Mouse (Mus musculus) urinary bladder, postnatal 14 days (tissue): Measurements from ENCODE around the gene Tmem217.
A peak's percentile ranks its signal among the peaks of the same experiment; 100 is the strongest.
"Not testable (repeated sequence)": the region's sequence is repeated elsewhere in the genome, so short reads cannot be mapped to it uniquely, and the experiment has no call there.

Source experiments
- DNase-seq: peaks from one replicate; pipeline ENCODE4 v3.0.0; 2021; ENCODE audit warnings: low spot score

The Tmem217 gene

DNA sequence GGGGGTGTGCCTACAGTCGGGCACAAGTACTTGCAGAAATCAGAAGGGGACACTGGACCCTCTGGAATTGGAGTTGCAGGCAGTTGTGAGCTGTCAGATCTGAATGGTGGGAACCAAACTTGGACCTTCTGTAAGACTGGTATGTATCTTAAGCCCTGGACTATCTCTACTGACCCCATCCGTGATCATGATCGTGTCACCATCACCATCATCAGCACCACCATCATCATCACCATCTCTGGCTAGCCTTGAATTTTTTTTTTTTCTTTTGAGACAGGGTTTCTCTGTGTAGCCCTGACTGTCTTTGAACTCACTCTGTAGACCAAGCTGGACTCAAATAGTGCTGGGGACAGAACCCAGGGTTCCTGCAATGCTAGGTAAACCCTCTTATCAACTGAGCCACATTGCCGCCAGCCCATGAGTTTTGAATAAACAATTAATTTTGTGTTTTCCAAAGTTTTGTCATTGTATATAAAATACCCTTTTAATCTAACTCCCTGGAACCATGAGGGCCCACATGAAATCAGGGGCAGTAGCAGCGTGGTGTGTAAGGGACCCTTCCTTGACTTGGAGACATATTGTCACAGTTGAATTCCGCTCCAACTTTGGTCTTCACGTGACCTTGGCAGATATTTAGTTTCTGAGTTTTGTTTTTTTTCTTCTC lies 50.0 kb downstream of the Tmem217 start:
- no peak for DNase-seq

- DNase-seq, result no peak
Measured at GRCm38 (mm10) chr17:29500802-29501469, 51.2 kb downstream of the Tmem217 start.

DNA sequence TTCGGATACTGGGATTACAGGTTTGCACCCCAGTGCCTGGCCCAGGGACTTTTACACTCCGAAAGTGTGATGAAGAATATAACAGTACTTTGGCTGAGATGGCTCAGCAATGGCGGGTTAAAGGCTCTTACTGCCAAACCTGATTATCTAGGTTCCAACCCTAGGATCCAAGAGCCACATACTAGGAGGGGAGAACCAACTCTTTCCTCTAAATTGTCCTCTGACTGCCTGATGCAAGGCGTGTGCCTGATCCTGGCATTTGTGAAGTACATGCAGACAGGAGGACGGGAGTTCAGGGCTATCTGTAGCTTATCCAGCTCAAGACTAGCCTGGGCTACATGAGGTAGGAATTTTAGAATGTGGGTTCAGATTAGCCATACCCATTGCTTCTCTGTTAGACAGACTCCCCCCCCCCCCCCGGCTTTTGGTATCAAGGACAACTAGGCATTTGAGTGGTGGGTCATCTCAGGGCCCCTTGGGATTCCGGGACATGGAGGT lies 51.9 kb downstream of the Tmem217 start:
- no peak for DNase-seq

- no peak for DNase-seq
Measured at GRCm38 (mm10) chr17:29499511-29499910, 52.7 kb downstream of the Tmem217 start.

GRCm38 (mm10) chr17:29498952-29499351 lies 53.2 kb downstream of the Tmem217 start:
- DNase-seq, result not testable (repeated sequence)

DNA sequence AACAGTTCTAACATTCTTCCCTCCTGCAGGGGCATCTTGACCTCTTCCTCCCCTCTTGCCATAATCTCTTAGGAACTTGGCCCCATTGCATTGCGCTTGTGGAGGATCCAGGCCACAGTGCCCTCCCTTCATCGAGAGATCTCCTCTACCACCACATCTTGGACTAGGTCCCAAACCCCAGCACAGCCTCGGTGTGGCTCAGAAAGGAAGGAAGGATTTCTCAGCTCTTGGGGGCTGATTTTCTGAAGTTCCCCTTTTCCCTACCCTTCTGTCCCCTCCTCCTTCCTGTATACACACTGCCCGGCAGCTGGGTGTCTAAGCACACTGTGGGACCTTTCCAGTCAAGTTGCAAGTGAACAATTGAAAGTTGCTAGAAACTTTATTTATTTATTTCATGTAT lies 54.2 kb downstream of the Tmem217 start:
- DNase-seq, result peak; percentile 18

DNA sequence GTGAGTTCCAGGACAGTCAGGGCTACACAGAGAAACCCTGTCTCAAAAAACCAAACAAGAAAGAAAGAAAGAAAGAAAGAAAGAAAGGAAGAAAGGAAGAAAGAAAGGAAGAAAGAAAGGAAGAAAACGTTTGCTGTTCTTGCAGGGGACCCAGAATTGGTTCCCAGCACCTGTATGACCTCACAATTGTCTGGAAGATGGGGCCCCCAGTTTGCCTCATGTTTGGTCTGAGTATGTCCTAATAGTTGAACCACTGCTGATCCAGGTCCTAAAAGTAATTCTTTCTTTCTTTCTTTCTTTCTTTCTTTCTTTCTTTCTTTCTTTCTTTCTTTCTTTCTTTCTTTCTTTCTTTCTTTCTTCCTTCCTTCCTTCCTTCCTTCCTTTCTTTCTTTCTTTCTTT lies 54.7 kb downstream of the Tmem217 start:
- not testable (repeated sequence) for DNase-seq

GRCm38 (mm10) chr17:29497071-29497354 lies 55.2 kb downstream of the Tmem217 start:
- no peak for DNase-seq

- no peak for DNase-seq
Measured at GRCm38 (mm10) chr17:29496211-29497070, 55.7 kb downstream of the Tmem217 start.

DNA sequence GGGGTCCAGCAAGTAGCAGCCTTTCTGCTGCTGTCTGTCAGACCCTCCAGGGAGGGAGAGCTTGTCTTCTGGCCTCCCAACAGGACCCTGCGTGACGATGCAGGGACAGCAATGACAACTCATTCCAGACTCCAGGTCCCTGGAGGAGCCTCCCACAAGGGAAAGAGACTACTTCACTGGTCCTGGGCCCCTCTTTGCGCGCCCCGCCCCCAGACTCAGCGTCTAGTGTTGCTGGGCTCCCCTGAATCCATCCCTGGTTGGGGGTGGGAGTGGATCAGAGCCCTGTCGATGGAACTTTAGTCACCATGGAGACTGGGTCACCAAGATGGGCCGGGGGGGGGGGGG lies 57.5 kb downstream of the Tmem217 start:
- no peak for DNase-seq

DNA sequence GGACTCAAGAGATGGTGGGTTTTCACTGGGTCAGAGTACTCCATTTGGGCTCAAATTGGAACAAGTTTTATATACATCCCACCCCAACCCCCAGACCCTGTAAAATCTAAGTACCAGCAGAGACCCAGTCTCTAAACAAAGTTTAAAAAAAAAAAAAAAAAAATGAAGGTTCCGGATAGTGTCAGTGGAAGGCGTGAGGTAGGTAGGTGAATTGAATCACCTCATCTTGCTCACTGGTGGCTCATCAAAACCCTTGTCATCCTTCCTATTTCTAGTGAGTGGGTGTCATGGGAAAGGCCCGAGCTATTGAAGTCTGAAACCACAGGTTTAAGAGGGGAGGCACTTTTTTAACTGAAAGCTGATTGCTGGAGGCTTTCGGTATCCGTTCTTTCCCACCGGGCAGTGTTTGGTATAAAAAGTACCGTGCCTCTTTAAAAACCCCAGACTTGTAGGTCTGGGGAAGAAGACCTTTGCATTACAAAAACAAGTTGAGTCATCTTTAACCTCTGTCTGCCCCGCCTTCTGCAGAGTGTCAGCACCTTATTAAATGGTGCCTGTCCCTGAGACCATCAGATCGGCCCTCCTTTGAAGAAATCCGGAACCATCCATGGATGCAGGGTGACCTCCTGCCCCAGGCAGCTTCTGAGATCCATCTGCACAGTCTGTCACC lies 58.0 kb downstream of the Tmem217 start:
- DNase-seq, result no peak

DNA sequence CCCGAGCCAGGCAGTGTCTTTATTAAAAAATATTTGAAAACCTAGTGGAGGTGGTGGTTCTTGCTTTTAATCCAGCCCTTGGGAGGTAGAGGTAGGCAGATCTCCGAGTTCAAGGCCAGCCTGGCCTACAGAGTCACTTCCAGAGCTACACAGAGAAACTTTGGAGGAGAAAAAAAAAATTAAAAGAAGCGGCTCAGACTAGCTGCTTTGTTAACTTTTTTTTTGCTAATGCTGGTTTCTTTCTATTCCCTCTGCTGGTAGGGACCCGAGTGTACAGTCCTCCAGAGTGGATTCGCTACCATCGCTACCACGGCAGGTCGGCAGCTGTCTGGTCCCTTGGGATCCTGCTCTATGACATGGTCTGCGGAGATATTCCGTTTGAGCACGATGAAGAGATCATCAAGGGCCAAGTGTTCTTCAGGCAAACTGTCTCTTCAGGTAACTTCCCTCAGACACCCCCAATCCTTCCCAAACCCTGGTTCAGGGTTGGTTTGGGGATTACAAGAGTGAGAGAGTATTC lies 58.7 kb downstream of the Tmem217 start:
- no peak for DNase-seq

GRCm38 (mm10) chr17:29492269-29493191 lies 59.7 kb downstream of the Tmem217 start:
- peak; percentile 75 for DNase-seq

DNA sequence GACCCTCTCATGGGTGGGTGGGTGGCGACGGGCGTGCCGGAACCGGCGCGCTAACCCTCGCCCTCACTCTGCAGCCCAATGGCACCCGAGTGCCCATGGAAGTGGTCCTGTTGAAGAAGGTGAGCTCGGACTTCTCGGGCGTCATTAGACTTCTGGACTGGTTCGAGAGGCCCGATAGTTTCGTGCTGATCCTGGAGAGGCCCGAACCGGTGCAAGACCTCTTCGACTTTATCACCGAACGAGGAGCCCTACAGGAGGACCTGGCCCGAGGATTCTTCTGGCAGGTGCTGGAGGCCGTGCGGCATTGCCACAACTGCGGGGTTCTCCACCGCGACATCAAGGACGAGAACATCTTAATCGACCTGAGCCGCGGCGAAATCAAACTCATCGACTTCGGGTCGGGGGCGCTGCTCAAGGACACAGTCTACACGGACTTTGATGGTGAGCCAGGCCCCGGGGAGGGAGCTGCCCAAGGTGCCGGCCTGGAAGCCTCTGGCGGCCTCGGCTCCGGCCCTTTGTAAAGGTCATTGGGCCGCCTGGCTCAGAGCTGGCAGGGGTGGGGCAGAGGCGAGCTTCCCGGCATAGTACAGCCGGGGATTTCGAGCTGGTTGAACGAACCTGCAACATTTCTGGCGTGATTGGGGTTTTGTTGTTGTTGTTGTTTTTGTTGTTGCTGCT lies 60.5 kb downstream of the Tmem217 start:
- DNase-seq, result peak; percentile 71

GRCm38 (mm10) chr17:29490713-29491581 lies 61.2 kb downstream of the Tmem217 start, which contains the start of gene Pim1:
Gene Pim1, plus strand, starts transcription at chr17:29490753.
- peak; percentile 51 for DNase-seq

- peak; percentile 99 for DNase-seq
Measured at GRCm38 (mm10) chr17:29489971-29490712, 62.0 kb downstream of the Tmem217 start.

- peak; percentile 41 for DNase-seq
Measured at GRCm38 (mm10) chr17:29488978-29489970, 62.9 kb downstream of the Tmem217 start.
